Mouse (Mus musculus): ENCODE data around the gene Gtf3c5.

The Gtf3c5 gene

DNA sequence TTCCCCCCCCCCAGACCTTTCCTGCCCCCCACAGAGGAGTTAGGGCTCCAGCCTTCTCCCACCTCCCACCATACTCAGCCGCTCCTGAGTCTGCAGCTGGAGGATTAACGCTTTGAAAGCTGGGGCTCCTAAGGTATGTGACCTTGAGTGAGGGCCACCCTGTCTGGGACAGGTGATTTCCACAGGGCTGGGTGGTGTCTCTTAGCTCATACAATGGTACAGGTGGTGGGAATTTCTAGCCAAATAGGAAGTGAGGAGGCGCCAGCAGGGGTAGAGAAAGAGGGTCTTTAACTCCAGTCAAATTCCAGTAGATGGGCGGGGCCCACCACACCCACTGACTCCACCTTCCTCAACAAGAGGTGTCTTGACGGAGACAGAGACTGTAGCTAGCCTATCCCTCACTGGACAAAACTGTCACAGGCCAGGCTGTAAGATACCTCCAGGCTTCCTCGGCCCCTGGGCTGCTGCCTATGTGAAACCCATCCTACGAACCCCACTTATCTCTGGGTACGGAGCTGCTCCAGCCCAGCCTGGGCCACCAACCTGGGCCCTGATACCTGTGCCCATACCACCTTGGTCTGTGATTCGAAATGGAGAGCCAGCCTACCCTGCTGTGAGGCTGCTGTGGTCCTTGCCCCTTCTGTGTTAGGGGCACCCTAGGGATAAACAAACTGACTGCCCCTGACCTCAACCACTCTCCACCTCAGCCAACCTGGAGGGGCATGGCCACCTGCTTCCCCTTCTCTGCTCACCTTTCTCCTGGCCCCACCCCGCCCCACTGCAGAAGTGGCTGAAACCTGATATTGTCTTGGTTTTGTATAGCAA lies 24.0 kb upstream of the Gtf3c5 start:
- no peak for DNase-seq (ENCODE audit: inconsistent age in 2 of 2, low spot score in 1 of 2)

DNA sequence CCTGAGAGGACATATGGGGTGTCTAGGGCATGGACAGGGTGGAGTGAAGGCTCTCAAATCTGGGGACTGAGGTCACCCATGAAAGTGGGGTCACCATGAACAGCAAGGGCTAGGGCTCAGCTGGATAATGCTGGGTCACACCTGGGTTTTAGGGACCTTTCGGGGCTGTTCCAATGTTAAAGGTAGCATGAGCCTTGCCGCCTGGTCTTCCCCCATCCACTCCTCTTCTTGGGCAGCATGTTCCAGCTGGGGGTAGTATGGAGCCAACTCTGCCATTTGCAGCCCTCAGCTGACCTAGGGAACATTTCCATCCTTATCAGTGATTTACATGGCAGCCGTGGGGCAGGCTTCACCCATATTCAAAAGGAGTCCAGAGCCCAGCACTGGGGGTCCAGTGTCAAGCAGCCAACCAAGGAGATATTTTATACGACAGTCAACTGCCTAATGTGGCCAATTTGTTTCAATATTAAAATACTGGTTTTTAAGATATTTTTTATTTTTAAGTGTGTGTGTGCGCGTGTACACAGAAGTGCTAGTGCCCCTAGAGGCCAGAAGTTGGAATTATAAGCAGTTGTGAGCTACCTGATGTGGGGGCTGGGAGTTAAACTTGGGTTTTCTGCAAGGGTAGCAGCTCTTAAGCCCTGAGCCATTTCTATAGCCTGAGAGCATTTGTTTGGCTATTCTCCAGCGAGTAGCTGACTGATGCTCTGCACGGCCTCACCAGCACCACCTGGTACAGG lies 23.2 kb upstream of the Gtf3c5 start:
- DNase-seq (ENCODE audit: inconsistent age in 2 of 2, low spot score in 1 of 2), result no peak

DNA sequence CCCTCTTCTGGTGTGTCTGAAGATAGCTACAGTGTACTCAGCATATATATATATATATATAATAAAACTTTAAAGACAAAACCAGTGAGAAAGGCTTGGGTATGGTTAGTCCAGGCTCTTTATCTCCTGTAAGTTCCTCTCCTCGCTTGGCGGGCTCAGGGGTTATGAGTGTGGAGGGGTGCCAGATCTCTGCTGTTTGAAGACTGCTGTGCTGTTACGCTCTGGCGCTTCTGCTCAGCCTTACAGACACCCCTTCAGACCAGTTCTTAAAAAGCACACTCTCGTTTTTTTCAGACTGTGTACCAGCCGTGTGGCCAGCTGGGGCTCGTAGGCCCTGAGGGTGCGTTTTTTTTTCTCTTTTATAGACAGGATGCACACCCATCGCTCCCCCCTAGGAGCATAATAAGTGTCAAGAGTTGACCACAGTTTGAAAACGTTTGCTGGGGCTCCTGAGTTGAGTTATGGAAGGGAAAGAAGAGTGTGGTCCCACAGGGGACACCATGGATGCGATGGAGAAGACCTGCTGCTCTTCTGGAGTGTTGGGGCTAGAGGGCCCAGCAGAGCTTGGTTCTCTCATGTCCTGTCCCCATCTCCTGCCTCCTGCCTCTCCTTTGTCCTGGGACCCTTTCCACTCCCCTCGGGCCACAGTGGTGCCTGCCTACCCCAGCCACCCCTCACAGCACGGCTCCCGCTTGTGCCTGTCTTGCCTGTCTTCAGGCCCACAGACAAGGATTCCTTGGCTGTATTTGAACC lies 22.4 kb upstream of the Gtf3c5 start:
- no peak for DNase-seq (ENCODE audit: inconsistent age in 2 of 2, low spot score in 1 of 2)

DNA sequence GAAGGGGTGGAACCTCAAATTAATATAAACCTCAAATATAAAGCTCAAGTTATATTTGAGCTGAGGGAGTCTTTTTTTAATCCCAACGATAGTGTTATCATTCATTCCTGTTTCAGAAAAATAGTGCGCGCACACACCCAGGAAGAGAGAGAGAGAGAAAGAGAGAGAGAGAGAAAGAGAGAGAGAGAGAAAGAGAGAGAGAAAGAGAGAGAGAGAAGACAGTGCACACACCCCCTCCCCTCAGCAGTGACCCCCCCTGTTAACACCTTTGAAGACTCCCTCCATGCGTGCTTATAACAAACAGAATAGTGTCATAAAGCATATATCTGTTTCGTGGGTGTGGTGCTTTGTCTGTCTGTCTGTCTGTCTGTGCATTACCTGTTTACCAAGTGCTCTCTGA lies 20.0 kb upstream of the Gtf3c5 start:
- no peak for DNase-seq (ENCODE audit: inconsistent age in 2 of 2, low spot score in 1 of 2)

DNA sequence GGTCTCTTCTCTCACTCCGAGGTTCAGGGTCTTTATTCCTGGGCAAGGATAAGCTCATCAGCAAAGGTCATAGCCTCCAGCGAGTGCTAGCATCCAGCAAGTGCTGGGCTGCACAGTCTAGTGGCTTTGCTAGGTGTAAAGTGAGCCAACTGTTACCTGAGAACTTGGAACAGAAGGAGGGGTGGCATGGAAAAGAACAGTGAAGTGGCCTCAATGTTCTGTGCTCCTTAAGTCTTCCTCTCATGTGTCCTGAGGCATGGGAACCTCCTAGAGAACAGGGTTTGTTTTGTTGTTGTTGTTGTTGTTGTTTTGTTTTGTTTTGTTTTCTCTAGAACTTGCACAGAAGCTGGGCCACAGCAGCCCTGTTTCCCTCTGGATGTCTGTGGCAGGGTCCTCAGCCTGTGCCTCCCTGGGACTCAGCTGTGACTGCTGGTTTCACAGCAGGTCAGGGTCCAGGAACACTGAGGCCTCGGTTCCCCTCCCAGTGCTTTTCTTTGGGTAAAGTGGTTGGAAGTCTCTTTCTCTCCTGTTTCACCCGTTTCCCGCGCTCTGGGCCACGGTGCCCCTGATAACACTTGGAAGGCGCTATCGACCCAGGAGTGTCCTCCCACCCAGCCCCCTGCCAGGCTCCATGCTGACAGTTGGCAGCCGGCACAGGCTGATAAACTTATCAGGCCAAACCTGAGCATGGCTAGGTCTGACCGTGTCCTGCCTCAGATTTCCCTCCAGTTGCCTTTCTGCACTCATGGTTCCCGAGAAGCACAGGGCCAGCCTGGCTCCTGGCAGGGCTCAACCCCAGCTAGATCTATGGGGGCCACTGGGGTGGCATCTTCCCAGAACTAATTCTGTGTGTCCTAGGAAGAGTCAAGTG lies 18.4 kb upstream of the Gtf3c5 start:
- DNase-seq (ENCODE audit: inconsistent age in 2 of 2, low spot score in 1 of 2), result no peak

DNA sequence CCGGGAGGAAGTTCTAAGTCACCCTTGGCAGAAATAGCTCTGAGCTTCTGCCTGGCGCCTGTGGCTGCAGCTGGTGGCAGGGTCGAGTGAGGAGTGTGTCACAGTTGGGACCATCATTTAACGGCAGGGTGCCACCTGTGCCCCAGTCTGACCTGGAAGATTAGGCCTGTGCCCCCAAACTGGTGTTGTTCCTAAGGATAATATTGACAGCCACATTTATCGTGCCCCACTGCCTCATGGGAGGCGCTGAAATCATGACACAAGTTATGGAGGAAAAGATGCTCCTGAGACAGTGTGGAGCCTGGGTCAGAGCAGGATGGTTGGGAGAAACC lies 16.0 kb upstream of the Gtf3c5 start:
- DNase-seq (ENCODE audit: inconsistent age in 2 of 2, low spot score in 1 of 2), result no peak

DNA sequence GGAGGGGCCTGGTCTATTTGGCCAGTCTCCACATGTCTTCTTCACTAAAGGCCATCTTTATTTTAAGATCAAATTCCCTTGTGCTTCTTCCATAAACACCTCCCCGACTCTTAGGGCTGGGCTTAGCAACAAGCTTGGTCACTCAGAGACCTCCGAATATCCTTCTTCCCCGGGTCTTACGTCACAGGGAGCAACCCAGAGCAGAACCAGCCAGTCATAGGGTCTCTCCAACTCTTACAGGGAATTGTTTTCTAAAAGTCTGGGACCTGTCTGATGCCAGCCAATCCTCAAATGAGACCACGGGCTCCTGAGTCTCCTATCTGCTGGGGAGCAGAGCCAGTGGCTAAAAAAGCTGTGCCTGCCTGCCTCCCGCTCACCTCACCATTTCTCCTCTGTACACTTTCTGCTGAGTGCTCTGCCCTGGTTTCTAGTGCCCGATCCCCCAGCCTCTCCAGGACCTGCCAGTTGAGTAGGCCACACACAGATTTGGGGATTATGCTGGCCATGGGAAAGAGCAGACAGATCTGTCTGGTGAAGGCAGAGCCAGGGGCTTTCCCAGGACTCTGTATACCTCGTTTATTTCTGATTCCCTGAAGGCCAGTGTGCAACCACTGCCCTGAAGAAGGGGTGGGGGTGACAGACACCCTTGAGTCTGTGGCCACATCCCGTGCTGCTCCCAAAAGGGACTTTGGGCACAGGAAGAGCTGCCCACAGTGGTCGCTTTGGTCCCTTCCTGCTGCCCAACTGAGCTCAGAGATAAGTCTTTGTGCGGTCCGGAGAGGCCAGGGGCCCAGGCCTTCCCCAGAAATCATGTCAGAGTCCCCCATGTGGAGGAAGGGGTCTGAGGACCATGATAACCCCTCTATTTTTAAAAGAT lies 15.4 kb upstream of the Gtf3c5 start:
- DNase-seq (ENCODE audit: inconsistent age in 2 of 2, low spot score in 1 of 2), result no peak

DNA sequence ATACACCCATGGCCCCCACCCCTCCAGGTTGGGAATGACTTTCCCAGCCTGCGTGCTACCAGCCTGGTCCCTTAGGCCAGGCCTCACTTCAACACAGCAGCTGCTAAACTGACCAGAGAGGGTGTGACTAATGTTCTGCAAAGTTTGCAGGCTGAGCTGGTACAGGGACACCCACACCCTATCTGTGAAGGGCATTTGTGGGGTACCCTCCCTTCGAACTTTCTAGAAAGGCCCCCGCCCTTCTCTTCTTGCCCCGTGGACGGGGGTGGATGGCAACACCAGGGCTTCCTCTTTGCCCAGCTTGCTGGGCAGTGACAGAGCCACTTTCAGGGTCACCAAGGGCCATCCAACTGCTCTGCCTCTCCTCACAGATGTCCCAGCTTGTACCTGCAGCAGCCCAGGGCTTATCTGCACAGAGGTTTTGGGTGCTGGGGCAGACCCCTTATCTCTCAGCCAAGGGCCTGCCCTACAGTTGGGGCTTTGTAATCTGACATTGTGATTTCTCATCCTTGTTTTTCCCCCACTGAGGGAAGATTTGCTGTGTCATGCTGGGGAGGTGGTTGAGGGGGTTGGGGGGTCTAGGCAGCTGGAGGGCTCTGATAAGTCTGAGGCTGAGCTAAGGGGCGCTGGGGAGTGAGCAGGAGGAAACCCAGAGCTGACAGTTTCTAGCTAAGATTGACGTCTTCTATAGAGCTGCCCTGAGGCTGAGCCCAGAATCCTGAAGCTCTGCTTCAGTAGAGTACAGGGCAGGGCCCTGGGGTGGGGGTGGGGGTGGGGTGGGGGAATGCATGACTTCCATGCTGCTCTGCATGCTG lies 14.4 kb upstream of the Gtf3c5 start:
- no peak for DNase-seq (ENCODE audit: inconsistent age in 2 of 2, low spot score in 1 of 2)

DNA sequence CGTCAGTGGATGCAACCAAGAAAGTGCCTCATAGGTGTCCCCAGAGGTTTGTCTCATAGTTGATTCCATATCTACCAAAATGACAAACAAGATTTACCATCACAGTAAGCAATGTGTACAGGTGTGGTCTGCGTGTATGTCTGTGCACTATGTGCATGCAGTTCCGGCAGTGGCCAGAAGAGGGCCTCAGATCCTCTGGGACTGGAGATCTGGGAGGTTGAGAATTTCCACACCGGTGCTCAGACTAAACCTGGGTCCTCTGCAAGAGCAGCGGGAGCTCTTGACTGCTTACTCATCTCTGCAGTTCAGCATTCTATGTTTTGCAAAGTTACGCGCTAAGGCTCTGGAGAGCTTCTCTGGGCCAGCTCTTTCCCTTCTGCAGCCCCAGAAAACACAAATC lies 13.4 kb upstream of the Gtf3c5 start:
- no peak for DNase-seq (ENCODE audit: inconsistent age in 2 of 2, low spot score in 1 of 2)

DNA sequence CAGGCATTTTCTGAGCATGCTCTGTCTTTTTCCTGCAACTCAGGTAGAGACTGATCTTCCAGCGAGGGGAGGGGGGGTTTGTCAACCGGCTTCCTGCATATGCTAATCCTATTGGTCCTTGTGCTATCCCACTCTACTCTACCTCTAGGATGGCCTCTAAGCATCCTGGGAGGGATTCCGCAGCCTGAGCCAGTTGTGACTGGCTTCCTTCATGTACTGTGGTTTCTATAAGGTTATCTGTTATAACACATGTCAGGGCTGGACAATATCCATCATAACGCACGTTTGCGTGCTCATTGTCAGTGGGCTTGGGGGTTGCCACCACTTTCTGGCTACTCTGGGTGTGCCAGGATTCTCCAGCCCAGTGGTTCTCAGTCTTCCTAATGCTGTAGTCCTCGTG lies 12.5 kb upstream of the Gtf3c5 start:
- no peak for DNase-seq (ENCODE audit: inconsistent age in 2 of 2, low spot score in 1 of 2)

DNA sequence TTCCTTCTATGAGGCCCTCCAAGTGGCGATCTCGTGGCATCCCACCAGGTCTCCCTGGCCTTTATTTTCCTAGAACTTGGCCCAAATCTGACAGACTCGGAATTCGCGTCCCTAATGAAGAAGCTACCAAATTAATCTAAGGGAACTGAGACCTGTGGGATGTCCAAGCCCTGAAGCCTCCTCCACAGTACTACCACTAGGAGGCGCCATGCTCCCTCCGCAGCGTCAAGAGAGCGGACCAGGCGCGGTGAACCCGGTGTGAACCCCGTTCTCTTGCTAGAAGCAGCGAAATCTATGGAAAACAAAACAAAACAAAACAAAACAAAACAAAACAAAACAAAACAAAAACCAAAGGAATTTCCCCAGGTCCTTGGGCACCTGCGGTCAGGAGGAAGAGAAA lies 9.3 kb upstream of the Gtf3c5 start:
- peak; percentile 54 to 88 for DNase-seq (ENCODE audit: inconsistent age in 2 of 2, low spot score in 1 of 2)

DNA sequence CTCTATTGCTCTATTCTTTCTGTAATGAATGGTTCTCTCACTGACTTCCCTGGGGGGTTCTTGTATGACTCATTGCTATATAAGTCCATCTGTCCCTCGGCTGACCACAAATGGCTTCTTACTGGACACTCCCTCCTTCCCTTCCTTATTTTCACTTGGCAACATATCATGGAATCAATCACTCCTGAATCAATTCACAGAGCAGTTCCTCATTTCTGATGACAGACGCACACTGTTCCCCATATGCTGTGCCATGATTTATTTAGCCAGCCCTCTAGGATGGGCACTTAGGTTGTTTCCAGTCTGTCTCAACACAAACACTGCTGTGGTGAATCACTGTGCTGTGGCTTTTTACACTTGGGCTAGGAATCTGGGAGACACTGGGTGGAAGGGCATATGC lies 7.9 kb upstream of the Gtf3c5 start:
- DNase-seq (ENCODE audit: inconsistent age in 2 of 2, low spot score in 1 of 2), result no peak

DNA sequence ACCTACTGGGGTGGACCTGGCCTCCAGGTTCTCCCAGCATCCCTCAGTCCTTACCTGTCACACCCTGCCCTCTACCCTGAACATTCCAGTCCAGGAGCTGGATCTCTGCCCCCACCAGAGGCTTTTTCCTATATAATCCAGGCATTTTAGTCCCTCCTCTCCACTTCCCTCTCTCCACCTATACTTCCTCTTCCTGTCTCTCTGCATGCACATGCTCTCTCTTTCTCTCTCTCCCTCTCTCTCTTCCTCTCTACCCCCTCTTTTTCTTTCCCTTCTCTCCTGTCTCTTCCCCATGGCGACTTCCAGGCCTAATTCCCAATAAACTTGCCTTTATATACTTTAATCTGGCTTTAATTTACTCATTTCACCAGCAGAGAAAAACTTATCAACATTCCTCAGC lies 5.0 kb upstream of the Gtf3c5 start:
- no peak for DNase-seq (ENCODE audit: inconsistent age in 2 of 2, low spot score in 1 of 2)

DNA sequence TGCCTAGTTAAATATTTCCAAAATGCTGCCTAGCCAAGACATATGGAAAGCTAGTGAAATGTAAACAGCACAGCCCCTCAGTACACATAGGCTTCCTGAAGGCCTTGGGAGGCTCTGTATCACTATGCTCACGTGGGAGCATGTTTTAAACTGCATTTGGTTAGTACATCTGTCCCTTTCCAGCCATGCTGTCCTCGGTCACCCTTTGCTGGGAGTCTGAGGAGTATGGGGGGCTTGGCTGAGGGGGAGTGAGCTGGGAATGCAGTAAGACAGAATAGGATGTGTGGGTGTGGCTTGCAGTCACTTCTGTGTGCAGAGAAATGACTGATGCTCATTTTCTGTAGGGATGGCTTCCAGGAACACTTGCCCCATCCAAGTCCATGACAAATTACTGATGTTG lies 2.2 kb upstream of the Gtf3c5 start:
- no peak for DNase-seq (ENCODE audit: inconsistent age in 2 of 2, low spot score in 1 of 2)

DNA sequence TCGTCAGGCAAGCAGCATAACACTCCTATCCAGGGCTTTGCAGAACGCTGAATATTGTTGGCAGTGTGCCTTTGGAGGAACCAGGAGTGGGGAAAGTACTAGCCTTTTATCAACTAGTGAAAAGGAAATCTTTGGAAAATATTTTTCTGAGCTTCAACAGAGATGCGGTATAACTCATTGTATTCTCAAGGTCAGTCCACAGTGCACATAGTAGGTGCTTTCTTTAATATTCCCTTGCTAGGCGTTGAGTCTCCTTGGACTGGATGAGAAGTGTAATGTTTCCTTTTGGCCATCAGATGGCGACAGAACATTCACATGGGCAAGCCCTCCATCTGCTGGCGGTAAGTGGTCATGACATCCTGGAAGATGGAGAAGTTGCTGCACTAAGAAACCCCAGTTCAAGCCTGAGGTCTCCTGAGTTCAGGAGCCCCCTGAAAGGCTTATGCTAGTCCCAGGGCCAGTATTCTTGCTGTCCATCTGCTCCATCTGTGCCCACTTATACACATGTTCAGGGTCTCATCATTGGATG lies 1.6 kb upstream of the Gtf3c5 start:
- peak; percentile 74 to 91 for DNase-seq (ENCODE audit: inconsistent age in 2 of 2, low spot score in 1 of 2)

DNA sequence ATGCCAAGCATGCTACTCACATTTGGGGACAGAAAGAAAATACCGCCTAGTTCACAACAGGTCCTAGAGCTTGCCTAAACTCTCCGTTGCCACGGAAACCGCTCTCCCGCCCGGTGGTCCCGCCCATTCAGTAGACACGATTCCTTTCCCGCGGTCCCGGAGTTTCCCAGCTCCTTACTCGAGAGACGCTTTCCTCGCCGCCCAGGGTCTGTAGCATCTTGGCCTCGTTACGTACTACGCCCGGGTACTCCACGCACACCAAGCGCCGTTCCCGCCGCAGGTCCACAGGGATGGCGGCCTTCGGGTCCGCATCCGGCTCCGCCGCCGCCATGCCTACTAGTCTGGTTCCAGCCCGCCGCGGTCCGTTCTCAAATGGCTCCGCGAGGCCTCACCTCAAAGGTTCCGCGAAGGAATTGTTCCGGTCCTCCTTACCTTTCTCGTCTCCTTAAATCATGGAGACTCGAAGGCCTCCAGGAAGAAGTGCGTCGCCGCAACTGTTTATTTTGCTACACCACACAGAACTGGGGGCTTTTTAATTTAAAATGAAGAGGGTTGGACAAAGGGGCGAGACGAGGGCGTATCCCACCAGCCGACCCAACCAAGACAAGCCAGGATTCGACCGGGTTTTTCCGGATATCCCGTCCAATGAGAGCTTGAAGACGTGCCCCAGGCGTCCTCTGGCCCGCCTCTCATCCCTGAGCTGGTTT lies 751 bp downstream of the Gtf3c5 start:
- peak; percentile 90 to 98 for DNase-seq (ENCODE audit: inconsistent age in 2 of 2, low spot score in 1 of 2)

DNA sequence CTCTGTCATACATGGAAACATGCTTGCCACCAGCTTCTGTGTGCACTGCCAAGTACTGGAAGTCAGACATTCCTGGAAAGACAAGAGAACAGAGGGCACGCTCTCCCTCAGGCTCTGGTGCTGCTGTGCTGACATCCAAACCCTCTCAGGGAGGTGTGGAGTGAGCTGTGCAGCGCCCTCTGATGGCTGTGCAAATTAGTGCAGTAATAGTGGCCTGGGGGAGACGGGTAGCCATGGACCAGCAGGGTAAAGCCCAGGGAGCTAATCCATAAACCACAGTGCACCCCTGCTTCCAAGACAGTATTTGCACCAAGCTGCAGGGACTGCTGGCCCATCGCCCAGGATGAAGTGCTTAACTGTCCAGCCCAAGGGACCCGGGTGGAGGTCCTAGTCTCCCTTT lies 5.5 kb downstream of the Gtf3c5 start:
- DNase-seq (ENCODE audit: inconsistent age in 2 of 2, low spot score in 1 of 2), result peak in 1 of 2 experiments; percentile 62

DNA sequence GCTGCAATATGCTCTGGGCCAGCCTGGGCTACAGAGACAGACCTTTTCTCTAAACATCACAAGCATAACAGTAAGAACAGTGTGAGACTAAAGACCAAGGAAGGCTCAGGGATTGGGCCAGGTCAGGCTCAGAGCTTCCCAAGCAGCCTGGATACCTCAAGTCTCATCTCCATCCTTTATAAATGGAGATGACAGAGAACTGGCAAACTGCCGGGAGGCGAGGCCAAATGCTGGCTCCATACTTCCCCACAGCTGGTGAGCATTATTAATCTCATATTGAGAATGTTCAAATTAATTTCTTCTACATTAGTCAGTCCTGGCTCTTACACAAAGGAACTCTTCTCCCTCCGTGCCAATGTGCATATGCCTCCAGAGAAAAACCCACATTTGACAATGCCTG lies 6.7 kb downstream of the Gtf3c5 start:
- no peak for DNase-seq (ENCODE audit: inconsistent age in 2 of 2, low spot score in 1 of 2)

Data from adrenal gland, adult (tissue).